Mouse (Mus musculus) CH12.LX (cell line): ENCODE results near the gene Psmd12. TPM values are rescaled to one million over a fixed set of nuclear protein-coding genes. Genes with fewer than 3 reads are reported as not detected.

Source experiments
- DNase-seq: peaks from one replicate; pipeline ENCODE4 v3.0.0-alpha.2; 2013; ENCODE audit errors: extremely low read depth
- H3K27ac ChIP-seq: 2 replicates; pipeline ENCODE4 v1.5.1; 2012; ENCODE audit warnings: low read depth, mild to moderate bottlenecking, control low read depth, moderate library complexity; ENCODE audit not compliant: insufficient read depth
- H3K27me3 ChIP-seq: replicated peaks from 2 replicates; pipeline ENCODE3; 2012; ENCODE audit warnings: inconsistent platforms
- H3K36me3 ChIP-seq, 2 experiments: replicated peaks in 1 of 2; 2 replicates each; pipeline versions ENCODE3 to v1.6.1; 2012; ENCODE audit warnings: inconsistent platforms in 1 of 2, low read length in 1 of 2, mild to moderate bottlenecking in 1 of 2, mixed read lengths in 1 of 2, moderate library complexity in 1 of 2; ENCODE audit not compliant: control insufficient read depth in 1 of 2, insufficient read depth in 1 of 2
- H3K4me1 ChIP-seq, 2 experiments: 2 replicates each; pipeline ENCODE4 v1.6.1; 2012; ENCODE audit warnings: inconsistent platforms in 1 of 2, moderate library complexity in 1 of 2; ENCODE audit not compliant: insufficient read depth in 2 of 2, control insufficient read depth in 1 of 2
- H3K4me2 ChIP-seq: 2 replicates; pipeline ENCODE4 v1.6.1; 2012; ENCODE audit warnings: low read depth, mild to moderate bottlenecking, control low read depth; ENCODE audit not compliant: poor library complexity, insufficient read depth, severe bottlenecking
- H3K4me3 ChIP-seq, 3 experiments: fragments of 150-350 bp in 1 of 3; sonication (generic) in 1 of 3; replicated peaks in 1 of 3; 2 replicates each; pipeline versions ENCODE3 to v1.5.1; 2011 to 2012; ENCODE audit warnings: low read depth in 2 of 3, low read length in 2 of 3, mild to moderate bottlenecking in 2 of 3, moderate library complexity in 2 of 3, control low read depth in 1 of 3, improper control_type of control experiment in 1 of 3, inconsistent platforms in 1 of 3, mixed read lengths in 1 of 3; ENCODE audit not compliant: poor library complexity in 1 of 3
- H3K79me2 ChIP-seq: replicated peaks from 2 replicates; pipeline ENCODE4 v1.6.1; 2012; ENCODE audit warnings: mild to moderate bottlenecking, moderate library complexity; ENCODE audit not compliant: control insufficient read depth, poor library complexity, insufficient read depth, severe bottlenecking; ENCODE audit errors: extremely low read depth
- H3K9ac ChIP-seq: 2 replicates; pipeline ENCODE4 v1.6.1; 2012; ENCODE audit warnings: low read depth, mild to moderate bottlenecking, control low read depth, moderate library complexity; ENCODE audit not compliant: insufficient read depth
- H3K9me3 ChIP-seq: replicated peaks from 2 replicates; pipeline ENCODE3; 2012; ENCODE audit warnings: low read length, inconsistent platforms, mixed read lengths
- BHLHE40 ChIP-seq: IDR thresholded peaks from 2 replicates; pipeline ENCODE4 v1.6.1; 2011; ENCODE audit warnings: mild to moderate bottlenecking, low read depth, low read length, improper control_type of control experiment
- CHD1 ChIP-seq: IDR thresholded peaks from 2 replicates; pipeline ENCODE4 v1.6.1; 2012; ENCODE audit warnings: low read depth, low read length, improper control_type of control experiment, inconsistent platforms
- CHD2 ChIP-seq: IDR thresholded peaks from 2 replicates; pipeline ENCODE4 v1.6.1; 2011; ENCODE audit warnings: low read length, improper control_type of control experiment
- CTCF ChIP-seq, 2 experiments: IDR thresholded peaks in 1 of 2; conservative IDR thresholded peaks in 1 of 2; 2 replicates each; pipeline ENCODE4 v1.5.1; 2011 to 2012; ENCODE audit warnings: low read depth in 2 of 2, low read length in 2 of 2, improper control_type of control experiment in 1 of 2, inconsistent platforms in 1 of 2, mild to moderate bottlenecking in 1 of 2, moderate library complexity in 1 of 2
- E2F4 ChIP-seq: IDR thresholded peaks from 2 replicates; pipeline ENCODE4 v1.6.1; 2011; ENCODE audit warnings: low read depth, low read length, improper control_type of control experiment; ENCODE audit not compliant: insufficient replicate concordance
- ELF1 ChIP-seq: IDR thresholded peaks from 2 replicates; pipeline ENCODE4 v1.6.1; 2014; ENCODE audit warnings: low read depth, mild to moderate bottlenecking, inconsistent platforms, low read length, improper control_type of control experiment
- EP300 ChIP-seq: IDR thresholded peaks from 2 replicates; pipeline ENCODE4 v1.6.1; 2011; ENCODE audit warnings: low read length, improper control_type of control experiment
- ETS1 ChIP-seq: conservative IDR thresholded peaks from 2 replicates; pipeline ENCODE4 v1.6.1; 2012; ENCODE audit warnings: low read depth, mild to moderate bottlenecking, inconsistent platforms, low read length, improper control_type of control experiment, moderate library complexity
- GABPA ChIP-seq: IDR thresholded peaks from 2 replicates; pipeline ENCODE4 v1.6.1; 2012; ENCODE audit warnings: low read depth, low read length, improper control_type of control experiment, inconsistent platforms; ENCODE audit not compliant: insufficient replicate concordance
- HCFC1 ChIP-seq: IDR thresholded peaks from 2 replicates; pipeline ENCODE4 v1.6.1; 2012; ENCODE audit warnings: low read depth, mild to moderate bottlenecking, inconsistent platforms, low read length, improper control_type of control experiment
- IRF4 ChIP-seq: IDR thresholded peaks from 2 replicates; pipeline ENCODE4 v1.6.1; 2014; ENCODE audit warnings: low read depth, mild to moderate bottlenecking, inconsistent platforms, low read length, improper control_type of control experiment
- JUN ChIP-seq: IDR thresholded peaks from 2 replicates; pipeline ENCODE4 v1.6.1; 2011; ENCODE audit warnings: low read depth, mild to moderate bottlenecking, low read length, improper control_type of control experiment, moderate library complexity; ENCODE audit not compliant: insufficient read depth
- JUND ChIP-seq: conservative IDR thresholded peaks from 2 replicates; pipeline ENCODE4 v1.6.1; 2011; ENCODE audit warnings: low read depth, low read length, improper control_type of control experiment
- KAT2A ChIP-seq: IDR thresholded peaks from 2 replicates; pipeline ENCODE4 v1.6.1; 2012; ENCODE audit warnings: low read length, improper control_type of control experiment, inconsistent platforms; ENCODE audit not compliant: insufficient replicate concordance
- MAFK ChIP-seq: IDR thresholded peaks from 2 replicates; pipeline ENCODE4 v1.6.1; 2011; ENCODE audit warnings: low read length, improper control_type of control experiment; ENCODE audit not compliant: insufficient replicate concordance
- MAX ChIP-seq: IDR thresholded peaks from 2 replicates; pipeline ENCODE4 v1.6.1; 2011; ENCODE audit warnings: low read length, improper control_type of control experiment
- MAZ ChIP-seq: IDR thresholded peaks from 2 replicates; pipeline ENCODE4 v1.6.1; 2012; ENCODE audit warnings: low read depth, mild to moderate bottlenecking, inconsistent platforms, low read length, improper control_type of control experiment, moderate library complexity
- MEF2A ChIP-seq: IDR thresholded peaks from 2 replicates; pipeline ENCODE4 v1.6.1; 2014; ENCODE audit warnings: low read depth, mild to moderate bottlenecking, inconsistent platforms, low read length, improper control_type of control experiment, borderline replicate concordance
- MXI1 ChIP-seq: IDR thresholded peaks from 2 replicates; pipeline ENCODE4 v1.6.1; 2011; ENCODE audit warnings: mild to moderate bottlenecking, low read depth, low read length, improper control_type of control experiment
- MYC ChIP-seq: IDR thresholded peaks from 2 replicates; pipeline ENCODE4 v1.6.1; 2011; ENCODE audit warnings: low read depth, mild to moderate bottlenecking, improper control_type of control experiment, low read length
- NELFE ChIP-seq: IDR thresholded peaks from 2 replicates; pipeline ENCODE4 v1.6.1; 2011; ENCODE audit warnings: low read depth, low read length, improper control_type of control experiment
- NRF1 ChIP-seq: IDR thresholded peaks from 2 replicates; pipeline ENCODE4 v1.6.1; 2014; ENCODE audit warnings: low read depth, mild to moderate bottlenecking, inconsistent platforms, low read length, improper control_type of control experiment, moderate library complexity
- PAX5 ChIP-seq: IDR thresholded peaks from 2 replicates; pipeline ENCODE4 v1.6.1; 2012; ENCODE audit warnings: low read length, inconsistent platforms, mixed read lengths
- POLR2A ChIP-seq: IDR thresholded peaks from 2 replicates; pipeline ENCODE4 v1.6.1; 2011; ENCODE audit warnings: low read depth, mild to moderate bottlenecking, improper control_type of control experiment, low read length
- POLR2AphosphoS2 ChIP-seq: IDR thresholded peaks from 2 replicates; pipeline ENCODE4 v1.6.1; 2011; ENCODE audit warnings: low read depth, low read length, improper control_type of control experiment
- RAD21 ChIP-seq: IDR thresholded peaks from 2 replicates; pipeline ENCODE4 v1.6.1; 2011; ENCODE audit warnings: low read depth, mild to moderate bottlenecking, low read length, improper control_type of control experiment, moderate library complexity
- RCOR1 ChIP-seq: conservative IDR thresholded peaks from 2 replicates; pipeline ENCODE4 v1.6.1; 2012; ENCODE audit warnings: low read depth, mild to moderate bottlenecking, inconsistent platforms, low read length, improper control_type of control experiment
- SIN3A ChIP-seq: IDR thresholded peaks from 2 replicates; pipeline ENCODE4 v1.6.1; 2012; ENCODE audit warnings: low read length, improper control_type of control experiment, inconsistent platforms
- SMC3 ChIP-seq: IDR thresholded peaks from 2 replicates; pipeline ENCODE4 v1.6.1; 2011; ENCODE audit warnings: low read depth, low read length, improper control_type of control experiment
- TBP ChIP-seq: conservative IDR thresholded peaks from 2 replicates; pipeline ENCODE4 v1.6.1; 2011; ENCODE audit warnings: low read depth, low read length, improper control_type of control experiment
- TCF12 ChIP-seq: IDR thresholded peaks from 2 replicates; pipeline ENCODE4 v1.6.1; 2014; ENCODE audit warnings: low read depth, mild to moderate bottlenecking, inconsistent platforms, low read length, improper control_type of control experiment
- UBTF ChIP-seq: IDR thresholded peaks from 2 replicates; pipeline ENCODE4 v1.6.1; 2012; ENCODE audit warnings: low read depth, mild to moderate bottlenecking, inconsistent platforms, low read length, improper control_type of control experiment, moderate library complexity
- USF1 ChIP-seq: IDR thresholded peaks from 2 replicates; pipeline ENCODE4 v1.6.1; 2014; ENCODE audit warnings: low read depth, mild to moderate bottlenecking, inconsistent platforms, low read length, improper control_type of control experiment
- USF2 ChIP-seq: conservative IDR thresholded peaks from 2 replicates; pipeline ENCODE4 v1.6.1; 2011; ENCODE audit warnings: low read depth, low read length, improper control_type of control experiment
- ZC3H11A ChIP-seq: IDR thresholded peaks from 2 replicates; pipeline ENCODE4 v1.6.1; 2012; ENCODE audit warnings: low read depth, mild to moderate bottlenecking, inconsistent platforms, low read length, improper control_type of control experiment
- ZKSCAN1 ChIP-seq: IDR thresholded peaks from 2 replicates; pipeline ENCODE4 v1.6.1; 2012; ENCODE audit warnings: low read depth, inconsistent platforms, low read length, improper control_type of control experiment, borderline replicate concordance
- ZMIZ1 ChIP-seq: IDR thresholded peaks from 2 replicates; pipeline ENCODE4 v1.6.1; 2012; ENCODE audit warnings: low read depth, mild to moderate bottlenecking, inconsistent platforms, low read length, improper control_type of control experiment
- ZNF384 ChIP-seq: IDR thresholded peaks from 2 replicates; pipeline ENCODE4 v1.6.1; 2012; ENCODE audit warnings: low read depth, low read length, improper control_type of control experiment, inconsistent platforms
- dilution Hi-C: fragments of 300-500 bp; cut with MboI; formaldehyde crosslinking; loops from 2 replicates; pipeline ENCODE4 v1.14.3; 2020; ENCODE audit warnings: low sequenced_read_pairs; ENCODE audit not compliant: extremely low pct_unique_long_range_greater_than_20kb, extremely low pct_ligation_motif_present
- in situ Hi-C: fragments of 300-500 bp; cut with MboI; formaldehyde crosslinking; loops from 3 replicates; pipeline ENCODE4 v1.14.3; 2019; ENCODE audit warnings: low sequenced_read_pairs, low pct_ligation_motif_present, low pct_unique_long_range_greater_than_20kb, mixed read lengths
- polyA plus RNA-seq: library from polyadenylated mRNA; unstranded; fragments of >175 nt; gene quantifications from 2 replicates; pipeline ENCODE4 v1.2.1, GENCODE M21; 2012; ENCODE audit warnings: low read depth; ENCODE audit not compliant: insufficient read length
- total RNA-seq, 2 experiments: library from RNA; depleted of rRNA; stranded (reverse); fragments of 300-350 nt in 1 of 2; fragments of >200 nt in 1 of 2; gene quantifications; 2 replicates each; pipeline ENCODE4 v1.2.3; 2012 to 2014

The Psmd12 gene
- total and polyA plus RNA-seq, 3 experiments, result 108 to 257 (median 151) TPM

GRCm38 (mm10) chr11:107469031-107469522 is 10.2 kb upstream of the Psmd12 start:
- H3K79me2 ChIP-seq, result no peaks in the 10 kb centered on the region
- H3K27ac ChIP-seq, result no peak overlapping the region
- in situ Hi-C loops, result no loop called here
- H3K9me3 ChIP-seq, result no peaks in the 10 kb centered on the region
- peak; percentile 16 for TF ChIP-seq HCFC1
- no peak; the same call in 1 of the 2 replicates for TF ChIP-seq IRF4
- no peak for TF ChIP-seq TBP
- no peak for TF ChIP-seq POLR2AphosphoS2
- TF ChIP-seq TCF12, result no peak
- TF ChIP-seq MEF2A, result peak; percentile 27
- TF ChIP-seq POLR2A, result no peak
- TF ChIP-seq MAX, result no peak
- peak; percentile 24; the same call in 1 of the 2 replicates for TF ChIP-seq BHLHE40
- TF ChIP-seq UBTF, result no peak; the same call in 1 of the 2 replicates
- TF ChIP-seq E2F4, result no peak
- no peak for TF ChIP-seq NELFE
- no peak for TF ChIP-seq MAFK
- no peak for TF ChIP-seq ETS1
- no peak for TF ChIP-seq ZC3H11A
- TF ChIP-seq SMC3, result peak; percentile 73
- peak; percentile 71 for TF ChIP-seq RAD21
- TF ChIP-seq USF1, result no peak
- TF ChIP-seq JUND, result no peak
- no peak for TF ChIP-seq GABPA
- TF ChIP-seq RCOR1, result no peak
- TF ChIP-seq KAT2A, result no peak
- TF ChIP-seq CTCF (conservative IDR thresholded peaks at IDR 0.05 in 1 of 2, IDR thresholded peaks at IDR 0.05 in 1 of 2; ENCODE audit: low read depth in 2 of 2, low read length in 2 of 2), result peak; percentile 23 to 89; a peak in 2 of 4 replicates
- TF ChIP-seq JUN, result no peak
- TF ChIP-seq CHD1, result no peak
- TF ChIP-seq ZNF384, result no peak
- TF ChIP-seq ELF1, result peak; percentile 40; the same call in 1 of the 2 replicates
- TF ChIP-seq USF2, result no peak
- no peak; the same call in 1 of the 2 replicates for TF ChIP-seq SIN3A
- peak; percentile 73 for TF ChIP-seq NRF1
- 0 out of 2 replicates have a peak, but pooled peaks have one; percentile 53 for TF ChIP-seq MAZ
- 0 out of 2 replicates have a peak, but pooled peaks have one; percentile 1 for TF ChIP-seq EP300
- TF ChIP-seq ZMIZ1, result no peak
- no peak for TF ChIP-seq CHD2
- TF ChIP-seq ZKSCAN1, result no peak
- no peak for TF ChIP-seq PAX5
- 0 out of 2 replicates have a peak, but pooled peaks have one; percentile 13 for TF ChIP-seq MYC
- TF ChIP-seq MXI1, result no peak
- peak; percentile 53 for DNase-seq
- H3K4me3 ChIP-seq, result peak overlapping the region; percentile 67 to 81 (median 72)
- no peaks in the 10 kb centered on the region for H3K36me3 ChIP-seq
- H3K4me1 ChIP-seq, result peaks cover 3 to 23% of the 10 kb centered on the region in 2 experiments; a peak in 3 of 4 replicates
- H3K4me2 ChIP-seq, result peak overlapping the region; percentile 83
- peak overlapping the region; percentile 27 for H3K9ac ChIP-seq
- peaks cover 2% of the 10 kb centered on the region for H3K27me3 ChIP-seq
- dilution Hi-C loops, result no loop called here
